Comparison of ENCODE assay signal across 10 mouse cellular contexts in the genomic region with DNA sequence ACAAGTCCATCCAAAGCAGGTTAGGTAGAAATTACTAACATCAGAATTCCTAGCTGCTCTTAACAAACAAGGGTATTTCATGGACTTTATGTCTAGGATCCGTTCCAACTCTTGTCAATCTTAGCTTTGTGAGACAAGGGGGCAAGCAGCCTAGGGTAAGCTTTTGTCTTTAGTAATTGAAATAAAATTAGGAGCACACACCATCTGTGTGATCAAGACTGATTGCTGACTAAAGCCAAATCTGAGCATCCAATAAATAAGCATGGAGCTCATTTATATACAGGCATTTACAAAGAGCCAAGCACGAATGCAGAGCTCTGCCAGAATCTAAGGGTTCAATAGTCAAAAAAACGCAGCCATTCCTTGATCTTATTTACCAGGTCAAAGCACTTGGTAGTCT.
"Had no signal": no experiment of that assay in that cellular context is flagged by ENCODE, and none has a peak within 500 bp of the region (broad histone marks: within the 10 kb centered on the region; RNA-seq: fewer than 3 reads in every experiment).

No protein-coding gene starts in this region.

- H3K4me1 ChIP-seq: limb, embryonic 13.5 days; midbrain, embryonic 15.5 days had no signal

- H3K36me3 ChIP-seq: limb, embryonic 13.5 days had no signal

- H3K4me3 ChIP-seq: layer of hippocampus, adult 2 months; limb, embryonic 13.5 days; midbrain, embryonic 15.5 days; neural tube, embryonic 13.5 days had no signal

- H3K9me3 ChIP-seq: limb, embryonic 13.5 days; midbrain, embryonic 15.5 days; neural tube, embryonic 13.5 days had no signal

- H3K4me2 ChIP-seq: limb, embryonic 13.5 days; midbrain, embryonic 15.5 days; neural tube, embryonic 13.5 days had no signal

- ATAC-seq: midbrain, embryonic 15.5 days had no signal

- DNase-seq: kidney, postnatal 10 days; kidney, postnatal 4 days; lung, adult 18-20 months; right cerebral cortex, postnatal 25 days; thymus, postnatal 36 days had no signal

- H3K27ac ChIP-seq: layer of hippocampus, adult 2 months; limb, embryonic 13.5 days; liver, embryonic 14.5 days; midbrain, embryonic 15.5 days; neural tube, embryonic 13.5 days had no signal

- H3K9ac ChIP-seq: limb, embryonic 13.5 days; liver, embryonic 14.5 days; midbrain, embryonic 15.5 days; neural tube, embryonic 13.5 days had no signal

- H3K27me3 ChIP-seq: limb, embryonic 13.5 days; midbrain, embryonic 15.5 days; neural tube, embryonic 13.5 days had no signal
